Mouse (Mus musculus) liver, adult 2 months (tissue): Measurements from ENCODE around the gene Atl3. TPM values are rescaled to one million over a fixed set of nuclear protein-coding genes. Genes with fewer than 3 reads are reported as not detected.

Experiments
- DNase-seq: peaks from one replicate; pipeline ENCODE4 v3.0.0-alpha.2; 2011; ENCODE audit warnings: low read depth, low spot score; ENCODE audit errors: extremely low read depth
- H3K27ac ChIP-seq: fragments of 200-500 bp; replicated peaks from 2 replicates; pipeline ENCODE4 v1.5.1; 2012; ENCODE audit warnings: low read depth, mild to moderate bottlenecking, control low read depth, inconsistent platforms, low read length; ENCODE audit not compliant: insufficient read depth
- H3K27me3 ChIP-seq: fragments of 200-500 bp; 2 replicates; pipeline ENCODE4 v1.6.1; 2012; ENCODE audit warnings: mild to moderate bottlenecking, moderate library complexity, low read length, inconsistent platforms; ENCODE audit not compliant: control insufficient read depth, insufficient read depth
- H3K36me3 ChIP-seq: fragments of 200-500 bp; 2 replicates; pipeline ENCODE4 v1.6.1; 2012; ENCODE audit warnings: low read length, inconsistent platforms; ENCODE audit not compliant: control insufficient read depth, insufficient read depth
- H3K4me1 ChIP-seq: fragments of 200-500 bp; 2 replicates; pipeline ENCODE4 v1.6.1; 2011; ENCODE audit warnings: low read length; ENCODE audit not compliant: control insufficient read depth, insufficient read depth
- H3K4me3 ChIP-seq: fragments of 200-500 bp; 2 replicates; pipeline ENCODE4 v1.5.1; 2011; ENCODE audit warnings: low read depth, mild to moderate bottlenecking, control low read depth, low read length, moderate library complexity; ENCODE audit not compliant: insufficient read depth
- H3K79me2 ChIP-seq: fragments of 200-500 bp; 2 replicates; pipeline ENCODE4 v1.6.1; 2012; ENCODE audit warnings: inconsistent platforms, mild to moderate bottlenecking, low read length, moderate library complexity; ENCODE audit not compliant: control insufficient read depth, insufficient read depth
- H3K9ac ChIP-seq: fragments of 200-500 bp; 2 replicates; pipeline ENCODE4 v1.6.1; 2012; ENCODE audit warnings: low read depth, mild to moderate bottlenecking, control low read depth, inconsistent platforms, low read length
- CTCF ChIP-seq: fragments of 200-500 bp; IDR thresholded peaks from 2 replicates; pipeline ENCODE4 v1.5.1; 2011; ENCODE audit warnings: low read depth, low read length, control low read depth
- POLR2A ChIP-seq: fragments of 200-500 bp; IDR thresholded peaks from 2 replicates; pipeline ENCODE4 v1.6.1; 2011; ENCODE audit warnings: low read length, control low read depth; ENCODE audit not compliant: insufficient read depth; ENCODE audit errors: extremely low read depth
- WGBS: fragments of 180-500 bp; shearing (Covaris S2); methylation state at CpG from one replicate; pipeline ENCODE4 v1.1.7; 2018; 5-methylcytosine and 5-hydroxymethylcytosine counted together
- polyA plus RNA-seq: library from polyadenylated mRNA; depleted of rRNA; stranded (reverse); fragments of >200 nt; gene quantifications from 2 replicates; pipeline ENCODE4 v1.2.3, GENCODE M21; 2012
- total RNA-seq: library from RNA; depleted of rRNA; stranded (reverse); fragments of >200 nt; gene quantifications from 2 replicates; pipeline ENCODE4 v1.2.3, GENCODE M21; 2014

Atl3 gene
- total and polyA plus RNA-seq, 2 experiments = 19.4 to 69.9 TPM

DNA sequence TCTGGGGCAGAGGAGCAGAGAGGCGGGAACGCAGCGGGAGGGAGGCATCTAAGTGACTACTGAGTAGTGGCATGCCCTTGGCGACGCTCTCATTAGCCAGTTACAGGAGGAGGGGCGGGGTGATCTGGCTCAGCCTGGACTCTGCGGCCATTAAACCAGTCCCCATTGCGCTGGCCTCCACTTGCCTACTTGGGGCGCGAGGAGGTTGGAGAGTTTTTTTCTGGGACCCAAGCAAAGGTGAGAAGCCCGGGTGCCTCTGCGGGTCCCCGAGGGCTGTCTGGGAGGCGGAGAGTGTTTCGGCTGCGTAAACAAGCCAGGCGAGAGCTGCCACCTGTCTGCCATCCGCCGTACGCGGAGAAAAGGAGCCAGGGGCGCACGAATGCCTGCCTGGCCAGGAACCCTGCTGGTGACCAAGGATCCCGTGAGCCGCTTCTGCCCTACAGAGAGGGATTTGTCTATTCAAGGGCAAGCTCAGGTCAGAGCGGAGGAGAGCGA lies 63.5 kb downstream of the Atl3 start, which contains the start of gene Pla2g16:
Gene Pla2g16 (plus strand): TSS at position 132 of the 495 bp plus-strand sequence.
- WGBS = under 1% methylated on average over 27 of the region's 27 CpGs
- H3K4me3 ChIP-seq = peak within 1 kb of the TSS; percentile 67
- DNase-seq = peak; percentile 73
- no peaks in the 10 kb centered on the region for H3K27me3 ChIP-seq
- H3K27ac ChIP-seq = peak within 1 kb of the TSS; percentile 11
- H3K36me3 ChIP-seq = no peaks in the 10 kb centered on the region
- TF ChIP-seq POLR2A (peak; percentile 54; the same call in 1 of the 2 replicates), CTCF (peak; percentile 36; the same call in 1 of the 2 replicates)
- no peaks in the 10 kb centered on the region for H3K79me2 ChIP-seq
- H3K9ac ChIP-seq = peak within 1 kb of the TSS; percentile 53
- peaks cover 1% of the 10 kb centered on the region; the same call in 1 of the 2 replicates for H3K4me1 ChIP-seq

GRCm38 (mm10) chr19:7557844-7558243 lies 64.0 kb downstream of the Atl3 start:
- no peaks in the 10 kb centered on the region for H3K27me3 ChIP-seq
- H3K4me1 ChIP-seq = peaks cover 1% of the 10 kb centered on the region; the same call in 1 of the 2 replicates
- TF ChIP-seq POLR2A = no peak
- TF ChIP-seq CTCF = no peak

GRCm38 (mm10) chr19:7558675-7559074 lies 64.8 kb downstream of the Atl3 start:
- Histone ChIP-seq H3K36me3 (no peaks in the 10 kb centered on the region), H3K4me3 (no peak overlapping the region), H3K27me3 (no peaks in the 10 kb centered on the region), H3K79me2 (no peaks in the 10 kb centered on the region), H3K4me1 (peaks cover 1% of the 10 kb centered on the region; the same call in 1 of the 2 replicates), H3K27ac (no peak overlapping the region), H3K9ac (no peak overlapping the region)
- no peak for DNase-seq
- TF ChIP-seq CTCF (no peak), POLR2A (no peak)
- WGBS = 76% methylated on average over 4 of the region's 4 CpGs

More at GRCm38 (mm10) chr19:7557844-7558243, 64.0 kb downstream of the Atl3 start:
- H3K79me2 ChIP-seq = no peaks in the 10 kb centered on the region
- peak overlapping the region; percentile 53 for H3K9ac ChIP-seq
- no peak for DNase-seq
- WGBS = 10% methylated on average over 4 of the region's 4 CpGs
- H3K27ac ChIP-seq = no peak overlapping the region
- no peaks in the 10 kb centered on the region for H3K36me3 ChIP-seq
- peak overlapping the region; percentile 67 for H3K4me3 ChIP-seq

DNA sequence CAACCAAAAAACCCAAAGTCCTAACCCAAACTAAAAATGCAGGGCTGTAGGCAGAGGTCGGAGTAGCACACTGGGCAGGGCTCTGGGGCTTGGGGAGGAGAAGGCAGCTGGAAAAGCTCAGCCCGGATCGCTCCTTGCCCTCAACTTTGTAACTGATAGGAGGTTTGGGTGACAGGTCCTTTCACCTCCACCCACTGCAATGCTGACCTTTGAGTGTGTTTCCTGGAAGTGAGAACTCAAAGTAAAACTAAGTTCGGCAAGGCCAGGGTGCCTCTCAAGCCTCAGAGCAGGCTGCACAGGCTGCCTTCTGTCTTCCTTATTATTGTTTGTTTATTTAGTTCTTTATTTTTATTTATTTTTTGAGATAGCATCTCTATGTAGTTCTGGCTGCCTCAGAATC lies 66.1 kb downstream of the Atl3 start:
- H3K79me2 ChIP-seq = no peaks in the 10 kb centered on the region
- H3K27ac ChIP-seq = no peak overlapping the region
- H3K27me3 ChIP-seq = no peaks in the 10 kb centered on the region
- 78% methylated on average over 4 of the region's 4 CpGs for WGBS
- no peak for TF ChIP-seq CTCF
- no peak for TF ChIP-seq POLR2A
- no peak for DNase-seq
- H3K4me1 ChIP-seq = peaks cover 1% of the 10 kb centered on the region; the same call in 1 of the 2 replicates
- H3K4me3 ChIP-seq = no peak overlapping the region
- no peaks in the 10 kb centered on the region for H3K36me3 ChIP-seq
- H3K9ac ChIP-seq = no peak overlapping the region

GRCm38 (mm10) chr19:7561456-7561855 lies 67.6 kb downstream of the Atl3 start:
- peaks cover 1% of the 10 kb centered on the region; the same call in 1 of the 2 replicates for H3K4me1 ChIP-seq
- no peaks in the 10 kb centered on the region for H3K27me3 ChIP-seq
- H3K27ac ChIP-seq = no peak overlapping the region
- TF ChIP-seq POLR2A = no peak
- TF ChIP-seq CTCF = no peak
- no peak overlapping the region for H3K4me3 ChIP-seq
- no peak for DNase-seq
- WGBS = 71% methylated on average over 3 of the region's 3 CpGs
- H3K79me2 ChIP-seq = no peaks in the 10 kb centered on the region
- no peaks in the 10 kb centered on the region for H3K36me3 ChIP-seq
- H3K9ac ChIP-seq = no peak overlapping the region

GRCm38 (mm10) chr19:7562601-7563129 lies 68.8 kb downstream of the Atl3 start:
- Histone ChIP-seq H3K4me1 (peaks cover 1% of the 10 kb centered on the region; the same call in 1 of the 2 replicates), H3K79me2 (no peaks in the 10 kb centered on the region), H3K4me3 (no peak overlapping the region), H3K27me3 (no peaks in the 10 kb centered on the region), H3K36me3 (no peaks in the 10 kb centered on the region), H3K9ac (no peak overlapping the region), H3K27ac (no peak overlapping the region)
- TF ChIP-seq CTCF (no peak), POLR2A (no peak)
- no peak for DNase-seq
- 88% methylated on average over 10 of the region's 10 CpGs for WGBS
